Mouse (Mus musculus) frontal cortex, postnatal 10 days (tissue): Measurements from ENCODE around the gene Parm1.

Experiments
- DNase-seq, 2 experiments: peaks; one replicate each; pipeline ENCODE4 v3.0.0; 2022; ENCODE audit warnings: low spot score in 2 of 2, mixed read lengths in 1 of 2

The Parm1 gene

DNA sequence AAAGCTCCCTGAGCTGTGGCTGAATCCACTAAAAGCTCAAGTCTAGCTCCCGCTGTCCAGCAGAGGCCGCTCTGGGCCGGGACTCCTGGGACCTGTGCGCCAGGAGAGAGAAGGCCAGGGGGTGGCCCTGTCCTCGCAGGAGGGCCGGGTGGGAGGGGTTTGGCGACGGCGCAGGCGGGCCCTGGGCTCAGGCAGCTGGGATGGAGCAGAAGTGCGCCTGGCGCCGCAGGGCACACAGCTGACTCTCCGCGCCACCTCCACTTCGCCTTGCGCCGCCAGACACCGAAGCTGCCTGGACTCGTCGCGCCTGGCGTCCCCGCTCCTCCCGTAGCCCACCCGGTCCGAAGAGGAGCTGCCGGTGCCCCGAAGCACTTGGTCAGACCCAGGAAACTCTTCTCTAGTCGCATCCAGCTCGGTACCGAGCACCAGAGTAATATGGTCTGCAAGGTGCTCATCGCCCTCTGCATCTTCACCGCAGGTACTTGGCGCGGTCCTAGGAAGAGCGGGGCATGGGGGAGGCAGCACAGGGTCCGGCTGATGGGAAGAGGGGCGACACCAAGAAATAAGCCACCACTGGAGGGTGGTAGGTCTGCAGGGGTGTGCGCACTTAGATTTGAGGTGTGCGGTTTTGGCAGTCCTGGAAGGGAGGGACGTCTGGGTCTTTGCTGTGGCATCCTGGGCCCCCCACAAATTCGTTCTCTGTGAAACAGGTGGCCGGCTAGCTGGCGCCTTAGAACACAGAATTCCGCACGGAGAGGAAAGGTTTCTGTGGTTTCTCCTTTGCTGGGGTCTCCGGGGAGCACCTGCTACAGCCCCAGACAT lies at the start of gene Parm1:
Parm1 (plus strand) TSS at position 136 of the 822 bp plus-strand sequence.
- peak; percentile 31 to 76 for DNase-seq

DNA sequence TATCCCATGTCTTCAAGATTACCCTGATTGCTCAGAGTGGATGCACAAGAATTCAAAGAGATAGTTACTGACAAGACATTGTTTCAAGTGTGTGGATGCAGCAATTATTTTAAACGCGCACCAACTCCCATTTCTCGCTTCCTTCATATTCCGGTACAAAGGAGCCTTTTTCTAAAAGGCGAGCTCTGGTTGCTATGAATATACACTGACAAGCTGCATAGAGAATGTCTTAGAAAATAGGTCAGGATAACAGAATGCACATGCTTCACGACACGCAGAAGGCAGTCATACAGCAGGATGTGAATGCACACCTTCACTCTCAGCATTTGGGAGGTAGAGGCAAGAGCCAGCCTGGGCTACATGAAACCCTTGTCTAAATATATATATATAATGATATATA lies 42.2 kb upstream of the Parm1 start:
- DNase-seq: no peak

DNA sequence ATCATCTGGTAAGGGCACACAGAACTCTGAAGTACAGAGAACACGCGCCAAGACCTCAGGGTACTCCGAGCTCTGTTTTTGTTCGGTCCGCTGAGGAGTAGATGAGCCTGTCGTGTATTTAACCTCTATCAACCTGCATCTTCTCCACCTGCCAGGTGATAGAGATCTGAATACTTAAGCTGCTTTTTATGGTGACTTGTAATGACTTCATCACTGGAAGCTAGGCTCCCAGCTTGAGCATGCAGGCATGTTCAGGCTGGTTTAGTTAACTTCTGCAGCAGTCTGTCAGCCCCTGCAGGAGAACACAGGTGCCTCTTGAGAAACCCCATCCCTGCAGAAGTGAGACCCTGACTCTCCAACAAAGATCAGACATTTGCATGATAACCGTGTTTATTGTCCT lies 40.6 kb upstream of the Parm1 start:
- no peak for DNase-seq

- DNase-seq: no peak
Observed at GRCm38 (mm10) chr5:91478673-91479072, 38.7 kb upstream of the Parm1 start.

DNA sequence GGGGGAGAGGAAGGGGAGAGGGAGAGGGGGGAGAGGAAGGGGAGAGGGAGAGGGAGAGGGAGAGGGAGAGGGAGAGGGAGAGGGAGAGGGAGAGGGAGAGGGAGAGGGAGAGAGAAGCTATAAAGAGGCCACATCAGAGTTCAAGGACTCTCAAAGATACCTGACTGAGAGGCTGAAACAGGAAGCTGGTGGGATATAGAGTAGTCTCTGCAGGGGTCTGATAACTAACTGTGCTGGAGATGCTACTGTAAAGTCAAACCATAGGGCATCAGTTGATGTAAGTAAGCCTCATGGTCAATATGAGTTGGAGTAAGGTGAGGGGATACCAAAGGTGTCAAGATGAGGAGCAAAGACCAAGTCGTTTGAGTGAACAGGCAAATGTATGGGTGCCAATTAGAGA lies 37.3 kb upstream of the Parm1 start:
- DNase-seq: no peak

DNA sequence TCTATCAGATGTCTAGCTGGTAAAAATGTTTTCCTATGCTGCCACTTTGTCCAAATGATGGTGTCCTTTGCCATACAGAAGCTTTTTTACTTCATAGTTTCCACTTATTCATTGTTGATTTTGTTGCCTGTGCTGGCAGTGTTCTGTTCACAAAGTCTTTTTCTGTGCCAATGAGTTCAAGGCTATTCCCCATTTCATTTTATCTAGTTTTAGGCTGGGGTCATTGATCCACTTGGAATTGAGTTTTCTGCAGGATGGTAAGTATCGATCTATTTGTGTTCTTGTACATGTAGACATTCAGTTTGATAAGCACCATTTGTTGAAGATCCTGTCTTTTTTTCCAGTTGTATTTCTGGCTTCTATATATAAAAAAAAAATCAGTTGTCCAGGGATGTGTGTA lies 33.1 kb upstream of the Parm1 start:
- no peak for DNase-seq

GRCm38 (mm10) chr5:91494456-91494855 lies 23.0 kb upstream of the Parm1 start:
- no peak for DNase-seq

GRCm38 (mm10) chr5:91501361-91501760 lies 16.1 kb upstream of the Parm1 start:
- no peak for DNase-seq

- DNase-seq: no peak
Observed at GRCm38 (mm10) chr5:91502366-91502765, 15.0 kb upstream of the Parm1 start.

DNA sequence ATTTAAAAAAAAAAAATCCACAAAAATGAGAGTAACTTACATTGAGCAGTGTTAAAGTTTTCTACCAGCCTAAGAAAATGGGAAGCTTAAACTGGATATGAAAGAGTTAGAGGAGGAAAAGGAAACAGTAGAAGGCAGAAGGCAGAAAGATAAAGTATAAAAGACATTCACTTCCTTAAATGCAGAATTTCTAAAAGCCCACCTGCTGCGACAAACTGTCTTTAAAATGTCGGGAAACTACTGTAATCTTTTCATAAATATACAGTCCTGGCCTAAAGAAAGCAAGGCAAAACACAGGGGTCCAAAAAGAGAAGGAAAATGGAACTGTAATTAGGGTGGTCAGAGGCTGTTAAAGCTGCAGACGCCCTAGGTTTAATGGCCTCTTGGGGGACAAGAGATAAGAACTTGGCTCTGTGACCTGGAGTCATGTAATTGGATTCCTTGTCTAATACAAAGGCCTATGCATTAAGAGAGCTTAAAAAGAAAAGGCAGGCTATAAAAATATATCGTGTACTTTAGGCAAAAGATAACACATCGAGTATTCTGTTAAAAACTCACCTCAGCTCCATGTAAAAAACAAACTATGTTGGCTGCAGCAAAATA lies 13.0 kb upstream of the Parm1 start:
- DNase-seq: no peak

DNA sequence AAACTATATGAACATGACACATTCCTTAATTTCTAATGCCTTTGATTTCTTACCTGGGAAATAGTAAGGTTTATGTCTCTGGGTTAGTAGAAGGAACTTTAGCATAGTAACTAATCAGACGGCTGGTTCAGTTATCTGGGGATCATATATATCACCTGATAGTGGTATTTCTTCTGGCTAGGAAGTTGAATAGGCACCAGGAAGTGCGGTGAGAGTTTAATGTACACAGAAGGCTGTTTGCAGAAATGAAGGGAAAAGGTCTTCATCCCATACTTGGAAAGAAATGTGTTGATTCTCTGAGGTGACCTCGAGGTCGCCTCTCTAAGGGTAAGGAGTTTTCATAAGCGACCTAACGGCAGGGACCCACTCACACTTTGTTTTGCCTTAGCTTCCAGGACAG lies 338 bp upstream of the Parm1 start:
- DNase-seq: no peak

DNA sequence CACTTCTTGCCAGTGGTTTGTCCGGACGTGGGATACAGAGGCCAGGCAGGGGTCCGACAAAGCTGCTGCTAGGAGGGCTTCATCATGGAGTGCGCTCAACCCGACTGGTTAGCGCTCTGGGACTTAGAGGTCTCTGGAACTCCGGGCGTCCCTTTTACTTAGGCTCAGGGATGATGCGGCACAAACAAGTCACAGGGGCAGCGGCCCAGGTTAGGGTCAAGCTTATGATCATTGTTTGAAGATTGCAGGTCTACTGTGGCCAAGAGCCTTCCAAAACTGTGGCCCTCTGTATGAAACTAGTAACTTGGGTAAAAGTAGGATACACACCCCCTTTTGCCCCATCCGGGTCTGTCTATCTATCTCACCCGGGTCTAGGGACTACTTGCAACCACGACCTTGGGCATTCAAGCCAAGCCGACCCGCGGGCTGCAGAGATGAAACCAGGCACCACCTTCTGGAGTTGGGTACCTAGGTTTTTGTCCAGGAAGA lies 931 bp downstream of the Parm1 start:
- no peak for DNase-seq

GRCm38 (mm10) chr5:91518946-91519345 lies 1.5 kb downstream of the Parm1 start:
- peak in 1 of 2 experiments; percentile 9 for DNase-seq

DNA sequence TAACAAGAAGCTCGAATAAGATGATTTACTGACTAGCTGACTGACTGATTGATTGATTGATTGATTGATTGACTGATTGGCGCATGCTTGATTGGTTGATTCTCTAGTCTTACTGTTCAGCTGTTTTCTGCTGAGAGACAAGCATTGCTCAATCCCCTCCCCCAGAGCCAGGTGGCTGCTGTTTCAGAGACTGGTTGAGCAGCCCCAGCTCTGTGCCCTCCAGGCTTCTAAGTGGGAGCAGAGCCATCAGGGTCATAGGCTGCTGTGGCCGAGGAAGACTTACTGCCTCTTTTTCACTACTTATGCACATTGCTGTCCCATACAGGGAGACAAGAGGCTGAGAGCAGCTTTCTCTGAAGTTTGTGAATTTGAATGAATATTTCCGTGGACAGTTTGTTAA lies 2.1 kb downstream of the Parm1 start:
- no peak for DNase-seq

DNA sequence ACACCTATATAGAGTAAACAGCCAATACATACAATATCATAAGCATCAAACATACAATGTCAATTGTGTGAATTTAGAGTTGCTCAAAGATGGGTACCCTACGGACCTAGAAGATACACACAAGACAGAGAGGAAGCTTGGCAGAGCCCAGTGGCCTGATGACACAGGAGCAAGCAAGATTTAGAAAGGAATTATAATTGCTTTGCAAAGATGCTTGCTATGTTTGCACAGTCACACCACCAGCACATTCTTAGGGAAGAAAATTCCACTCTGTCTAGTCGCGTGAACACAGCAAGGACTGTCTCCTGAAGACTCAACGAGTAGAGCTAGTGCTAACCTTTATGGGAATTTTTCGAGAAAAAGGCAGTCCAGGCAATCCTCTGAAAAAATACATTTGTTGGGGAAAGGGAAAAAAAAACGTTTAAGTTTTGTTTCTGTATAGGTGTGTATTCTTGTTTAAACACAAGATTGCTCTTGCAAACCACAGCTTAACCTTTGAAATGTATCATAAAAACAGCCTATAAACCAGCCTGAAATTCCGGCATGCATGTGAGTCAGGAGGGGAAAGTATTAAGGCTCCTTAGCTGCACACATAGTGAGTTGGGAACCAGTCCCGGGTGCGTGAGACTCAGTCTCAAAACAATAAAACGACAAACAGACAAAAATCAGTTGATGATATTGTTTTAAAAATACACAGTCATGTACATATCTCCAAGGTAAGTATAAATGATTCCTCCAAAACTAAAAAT lies 15.5 kb downstream of the Parm1 start:
- no peak for DNase-seq

GRCm38 (mm10) chr5:91559071-91559610 lies 41.7 kb downstream of the Parm1 start:
- no peak for DNase-seq

GRCm38 (mm10) chr5:91559711-91560110 lies 42.3 kb downstream of the Parm1 start:
- DNase-seq: no peak

- no peak for DNase-seq
Observed at GRCm38 (mm10) chr5:91561394-91561793, 44.0 kb downstream of the Parm1 start.

GRCm38 (mm10) chr5:91562486-91562885 lies 45.1 kb downstream of the Parm1 start:
- DNase-seq: no peak

GRCm38 (mm10) chr5:91564054-91564453 lies 46.6 kb downstream of the Parm1 start:
- no peak for DNase-seq

DNA sequence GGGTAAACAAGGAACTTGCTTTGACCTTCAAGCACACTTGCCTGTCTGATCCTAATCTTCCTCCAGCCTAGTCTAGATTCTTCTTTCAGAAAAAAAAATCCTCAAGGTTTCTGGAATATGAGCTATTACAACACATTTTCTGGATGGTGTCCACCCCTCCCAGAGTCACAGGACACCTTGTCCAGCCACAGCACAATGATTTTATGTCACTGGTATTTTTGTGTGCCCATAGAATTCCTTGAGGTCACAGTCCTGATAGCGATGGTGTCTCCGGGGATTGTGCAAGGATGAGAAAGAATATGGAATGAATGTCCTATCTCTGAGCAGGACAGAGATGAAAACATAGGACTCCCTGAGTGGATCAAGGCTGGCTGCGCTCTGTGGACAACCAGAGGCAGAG lies 48.0 kb downstream of the Parm1 start:
- no peak for DNase-seq

DNA sequence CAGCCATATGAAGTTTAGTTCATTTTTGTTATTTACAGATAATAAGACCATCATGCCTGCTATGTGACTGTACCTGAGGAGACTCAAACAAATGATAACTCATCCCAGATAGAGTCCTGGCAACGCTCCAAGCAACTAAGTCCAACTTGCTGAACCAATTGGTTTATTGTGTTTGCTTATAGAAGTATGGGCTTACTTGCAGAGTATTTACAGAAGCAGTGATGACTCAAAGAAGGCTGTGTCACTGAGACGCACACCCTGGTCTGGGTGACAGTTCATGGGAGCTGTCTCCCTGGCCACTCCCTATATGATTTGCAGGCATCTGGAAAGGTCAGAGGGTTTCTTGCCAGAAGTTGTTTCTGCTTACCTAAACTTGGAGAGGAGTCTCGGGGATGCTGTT lies 49.2 kb downstream of the Parm1 start:
- DNase-seq: no peak
